Mouse (Mus musculus): Measurements from ENCODE around the gene Smyd1. TPM values are rescaled to one million over a fixed set of nuclear protein-coding genes. Genes with fewer than 3 reads are reported as not detected.

Gene Smyd1
- 0.65 and 0.72 TPM in 2 replicates for polyA plus RNA-seq (2015; fragmentation: Nextera tagmentation; extraction: Ambion mirVana)

GRCm38 (mm10) chr6:71321826-71322283, at the start of gene Smyd1:
Gene Smyd1 (minus strand): TSS chr6:71322233.
- Histone ChIP-seq H3K27me3 (ENCODE audit: insufficient read depth, low read length) (no peaks in the 10 kb centered on the region), H3K4me1 (ENCODE audit: insufficient read depth, low read length) (no peaks in the 10 kb centered on the region), H3K9ac (replicated peaks; ENCODE audit: low read length) (no peak within 1 kb of the TSS), H3K36me3 (ENCODE audit: insufficient read depth, low read length) (no peaks in the 10 kb centered on the region), H3K4me2 (replicated peaks; ENCODE audit: low read depth, low read length) (no peak within 1 kb of the TSS), H3K4me3 (ENCODE audit: low read length) (no peak within 1 kb of the TSS), H3K9me3 (ENCODE audit: low read length) (no peaks in the 10 kb centered on the region), H3K27ac (ENCODE audit: low read length) (no peak within 1 kb of the TSS)
- ATAC-seq (ENCODE audit: low FRiP score, low TSS enrichment): no peak
- 65% methylated on average over 3 of the region's 3 CpGs for WGBS

- Histone ChIP-seq H3K9ac (replicated peaks; ENCODE audit: low read length) (no peak overlapping the region), H3K36me3 (ENCODE audit: insufficient read depth, low read length) (no peaks in the 10 kb centered on the region), H3K27me3 (ENCODE audit: insufficient read depth, low read length) (no peaks in the 10 kb centered on the region), H3K4me3 (ENCODE audit: low read length) (no peak overlapping the region), H3K4me2 (replicated peaks; ENCODE audit: low read depth, low read length) (no peak overlapping the region), H3K4me1 (ENCODE audit: insufficient read depth, low read length) (0 out of 2 replicates have a peak, but pooled peaks cover 3% of the 10 kb centered on the region), H3K27ac (ENCODE audit: low read length) (no peak overlapping the region), H3K9me3 (ENCODE audit: low read length) (0 out of 2 replicates have a peak, but pooled peaks cover 4% of the 10 kb centered on the region)
- WGBS: 79% methylated on average over 5 of the region's 5 CpGs
- ATAC-seq (ENCODE audit: low FRiP score, low TSS enrichment): no peak
Observed at GRCm38 (mm10) chr6:71371085-71371605, 49.1 kb upstream of the Smyd1 start.

GRCm38 (mm10) chr6:71369416-71369815, 47.4 kb upstream of the Smyd1 start:
- no peak for ATAC-seq (ENCODE audit: low FRiP score, low TSS enrichment)
- Histone ChIP-seq H3K4me2 (replicated peaks; ENCODE audit: low read depth, low read length) (no peak overlapping the region), H3K36me3 (ENCODE audit: insufficient read depth, low read length) (no peaks in the 10 kb centered on the region), H3K9ac (replicated peaks; ENCODE audit: low read length) (no peak overlapping the region), H3K27me3 (ENCODE audit: insufficient read depth, low read length) (no peaks in the 10 kb centered on the region), H3K9me3 (ENCODE audit: low read length) (0 out of 2 replicates have a peak, but pooled peaks cover 4% of the 10 kb centered on the region), H3K27ac (ENCODE audit: low read length) (no peak overlapping the region), H3K4me3 (ENCODE audit: low read length) (no peak overlapping the region), H3K4me1 (ENCODE audit: insufficient read depth, low read length) (0 out of 2 replicates have a peak, but pooled peaks cover 3% of the 10 kb centered on the region)
- 91% methylated on average over 6 of the region's 6 CpGs for WGBS

GRCm38 (mm10) chr6:71363995-71364394, 42.0 kb upstream of the Smyd1 start:
- 63% methylated on average over 2 of the region's 2 CpGs for WGBS
- H3K4me1 ChIP-seq (ENCODE audit: insufficient read depth, low read length): no peaks in the 10 kb centered on the region
- no peaks in the 10 kb centered on the region for H3K36me3 ChIP-seq (ENCODE audit: insufficient read depth, low read length)
- no peak overlapping the region for H3K4me3 ChIP-seq (ENCODE audit: low read length)
- no peak overlapping the region for H3K27ac ChIP-seq (ENCODE audit: low read length)
- H3K27me3 ChIP-seq (ENCODE audit: insufficient read depth, low read length): no peaks in the 10 kb centered on the region
- H3K9ac ChIP-seq (replicated peaks; ENCODE audit: low read length): no peak overlapping the region
- H3K9me3 ChIP-seq (ENCODE audit: low read length): 0 out of 2 replicates have a peak, but pooled peaks cover 3% of the 10 kb centered on the region
- no peak overlapping the region for H3K4me2 ChIP-seq (replicated peaks; ENCODE audit: low read depth, low read length)
- ATAC-seq (ENCODE audit: low FRiP score, low TSS enrichment): no peak

GRCm38 (mm10) chr6:71361156-71361670, 39.2 kb upstream of the Smyd1 start:
- Histone ChIP-seq H3K36me3 (ENCODE audit: insufficient read depth, low read length) (no peaks in the 10 kb centered on the region), H3K9ac (replicated peaks; ENCODE audit: low read length) (no peak overlapping the region), H3K27ac (ENCODE audit: low read length) (no peak overlapping the region), H3K4me3 (ENCODE audit: low read length) (no peak overlapping the region), H3K4me2 (replicated peaks; ENCODE audit: low read depth, low read length) (no peak overlapping the region), H3K27me3 (ENCODE audit: insufficient read depth, low read length) (no peaks in the 10 kb centered on the region), H3K9me3 (ENCODE audit: low read length) (no peaks in the 10 kb centered on the region), H3K4me1 (ENCODE audit: insufficient read depth, low read length) (no peaks in the 10 kb centered on the region)
- WGBS: 69% methylated on average over 10 of the region's 10 CpGs
- ATAC-seq (ENCODE audit: low FRiP score, low TSS enrichment): no peak

- Histone ChIP-seq H3K36me3 (ENCODE audit: insufficient read depth, low read length) (no peaks in the 10 kb centered on the region), H3K27ac (ENCODE audit: low read length) (no peak overlapping the region), H3K27me3 (ENCODE audit: insufficient read depth, low read length) (no peaks in the 10 kb centered on the region), H3K9me3 (ENCODE audit: low read length) (no peaks in the 10 kb centered on the region), H3K4me3 (ENCODE audit: low read length) (no peak overlapping the region), H3K9ac (replicated peaks; ENCODE audit: low read length) (no peak overlapping the region), H3K4me2 (replicated peaks; ENCODE audit: low read depth, low read length) (no peak overlapping the region), H3K4me1 (ENCODE audit: insufficient read depth, low read length) (no peaks in the 10 kb centered on the region)
- 63% methylated on average over 5 of the region's 5 CpGs for WGBS
- ATAC-seq (ENCODE audit: low FRiP score, low TSS enrichment): no peak
Observed at GRCm38 (mm10) chr6:71360751-71361150, 38.7 kb upstream of the Smyd1 start.

- H3K4me1 ChIP-seq (ENCODE audit: insufficient read depth, low read length): no peaks in the 10 kb centered on the region
- H3K4me3 ChIP-seq (ENCODE audit: low read length): no peak overlapping the region
- H3K4me2 ChIP-seq (replicated peaks; ENCODE audit: low read depth, low read length): no peak overlapping the region
- no peaks in the 10 kb centered on the region for H3K27me3 ChIP-seq (ENCODE audit: insufficient read depth, low read length)
- no peak for ATAC-seq (ENCODE audit: low FRiP score, low TSS enrichment)
- H3K9ac ChIP-seq (replicated peaks; ENCODE audit: low read length): no peak overlapping the region
- WGBS: 90% methylated on average over 4 of the region's 4 CpGs
- no peaks in the 10 kb centered on the region for H3K36me3 ChIP-seq (ENCODE audit: insufficient read depth, low read length)
- H3K9me3 ChIP-seq (ENCODE audit: low read length): no peaks in the 10 kb centered on the region
- H3K27ac ChIP-seq (ENCODE audit: low read length): no peak overlapping the region
Observed at GRCm38 (mm10) chr6:71360221-71360620, 38.2 kb upstream of the Smyd1 start.

- H3K9ac ChIP-seq (replicated peaks; ENCODE audit: low read length): no peak overlapping the region
- H3K27ac ChIP-seq (ENCODE audit: low read length): no peak overlapping the region
- no peaks in the 10 kb centered on the region for H3K36me3 ChIP-seq (ENCODE audit: insufficient read depth, low read length)
- no peaks in the 10 kb centered on the region for H3K9me3 ChIP-seq (ENCODE audit: low read length)
- no peak overlapping the region for H3K4me3 ChIP-seq (ENCODE audit: low read length)
- WGBS: 87% methylated on average over 7 of the region's 7 CpGs
- no peaks in the 10 kb centered on the region for H3K27me3 ChIP-seq (ENCODE audit: insufficient read depth, low read length)
- H3K4me1 ChIP-seq (ENCODE audit: insufficient read depth, low read length): no peaks in the 10 kb centered on the region
- no peak overlapping the region for H3K4me2 ChIP-seq (replicated peaks; ENCODE audit: low read depth, low read length)
- no peak for ATAC-seq (ENCODE audit: low FRiP score, low TSS enrichment)
Observed at GRCm38 (mm10) chr6:71357493-71357892, 35.5 kb upstream of the Smyd1 start.

- H3K4me1 ChIP-seq (ENCODE audit: insufficient read depth, low read length): no peaks in the 10 kb centered on the region
- H3K4me2 ChIP-seq (replicated peaks; ENCODE audit: low read depth, low read length): no peak overlapping the region
- H3K4me3 ChIP-seq (ENCODE audit: low read length): no peak overlapping the region
- WGBS: 82% methylated on average over 2 of the region's 2 CpGs
- no peak overlapping the region for H3K9ac ChIP-seq (replicated peaks; ENCODE audit: low read length)
- H3K27ac ChIP-seq (ENCODE audit: low read length): no peak overlapping the region
- H3K9me3 ChIP-seq (ENCODE audit: low read length): no peaks in the 10 kb centered on the region
- no peaks in the 10 kb centered on the region for H3K27me3 ChIP-seq (ENCODE audit: insufficient read depth, low read length)
- H3K36me3 ChIP-seq (ENCODE audit: insufficient read depth, low read length): no peaks in the 10 kb centered on the region
- no peak for ATAC-seq (ENCODE audit: low FRiP score, low TSS enrichment)
Observed at GRCm38 (mm10) chr6:71353722-71354121, 31.7 kb upstream of the Smyd1 start.

- ATAC-seq (ENCODE audit: low FRiP score, low TSS enrichment): no peak
- 0 out of 2 replicates have a peak, but pooled peaks cover under 1% of the 10 kb centered on the region for H3K9me3 ChIP-seq (ENCODE audit: low read length)
- WGBS: 84% methylated on average over 10 of the region's 10 CpGs
Observed at GRCm38 (mm10) chr6:71352866-71353427, 30.9 kb upstream of the Smyd1 start.

More at GRCm38 (mm10) chr6:71352866-71353427, 30.9 kb upstream of the Smyd1 start:
- Histone ChIP-seq H3K4me1 (ENCODE audit: insufficient read depth, low read length) (no peaks in the 10 kb centered on the region), H3K4me3 (ENCODE audit: low read length) (no peak overlapping the region), H3K9ac (replicated peaks; ENCODE audit: low read length) (no peak overlapping the region), H3K27me3 (ENCODE audit: insufficient read depth, low read length) (no peaks in the 10 kb centered on the region), H3K4me2 (replicated peaks; ENCODE audit: low read depth, low read length) (no peak overlapping the region), H3K27ac (ENCODE audit: low read length) (no peak overlapping the region), H3K36me3 (ENCODE audit: insufficient read depth, low read length) (no peaks in the 10 kb centered on the region)
